Mouse (Mus musculus) neural tube, embryonic 13.5 days (tissue): ENCODE data around the gene Mest. TPM values are rescaled to one million over a fixed set of nuclear protein-coding genes. Genes with fewer than 3 reads are reported as not detected.
A peak's percentile ranks its signal among the peaks of the same experiment; 100 is the strongest.

Experiments used
- ATAC-seq: fragments of 200-750 bp; cut with Nextera tagmentation; 2 replicates; pipeline ENCODE4 v1.8.0; 2017; ENCODE audit warnings: low read depth, mild to moderate bottlenecking, moderate TSS enrichment, moderate library complexity
- H3K27ac ChIP-seq: fragments of 300-500 bp; sonication (generic); replicated peaks from 2 replicates; pipeline ENCODE4 v1.5.1; 2015; ENCODE audit warnings: moderate library complexity, mild to moderate bottlenecking, inconsistent platforms
- H3K27me3 ChIP-seq: fragments of 300-500 bp; sonication (generic); 2 replicates; pipeline ENCODE4 v1.6.1; 2015; ENCODE audit warnings: mild to moderate bottlenecking, inconsistent platforms
- H3K36me3 ChIP-seq: fragments of 300-500 bp; sonication (generic); 2 replicates; pipeline ENCODE4 v1.6.1; 2015; ENCODE audit warnings: mild to moderate bottlenecking, inconsistent platforms
- H3K4me1 ChIP-seq: fragments of 300-500 bp; sonication (generic); replicated peaks from 2 replicates; pipeline ENCODE4 v1.6.1; 2015; ENCODE audit warnings: inconsistent platforms
- H3K4me2 ChIP-seq: fragments of 300-500 bp; sonication (generic); 2 replicates; pipeline ENCODE4 v1.6.1; 2015; ENCODE audit warnings: inconsistent platforms, mild to moderate bottlenecking, moderate library complexity
- H3K4me3 ChIP-seq: fragments of 300-500 bp; sonication (generic); 2 replicates; pipeline ENCODE4 v1.5.1; 2015; ENCODE audit warnings: mild to moderate bottlenecking, inconsistent platforms
- H3K9ac ChIP-seq: fragments of 300-500 bp; sonication (generic); 2 replicates; pipeline ENCODE4 v1.6.1; 2015; ENCODE audit warnings: moderate library complexity, mild to moderate bottlenecking, inconsistent platforms
- H3K9me3 ChIP-seq: fragments of 300-500 bp; sonication (generic); 2 replicates; pipeline ENCODE4 v1.6.1; 2016; ENCODE audit warnings: inconsistent platforms
- WGBS: fragments of 180-500 bp; shearing (Covaris S2); methylation state at CpG from one replicate; pipeline ENCODE4 v1.1.7; 2015; 5-methylcytosine and 5-hydroxymethylcytosine counted together
- polyA plus RNA-seq: library from polyadenylated mRNA; unstranded; fragments of >200 nt; fragmentation: Nextera tagmentation; extraction: Ambion mirVana; gene quantifications from 2 replicates; pipeline ENCODE4 v1.2.1, GENCODE M21; 2015

Mest gene
- polyA plus RNA-seq, 1 experiment from 2014 or later, result 431 TPM

GRCm38 (mm10) chr6:30734988-30735727 lies 11.8 kb downstream of the Mest start:
- peak overlapping the region; percentile 20 for H3K4me3 ChIP-seq
- H3K27me3 ChIP-seq, result no peaks in the 10 kb centered on the region
- H3K4me1 ChIP-seq, result peaks cover 39% of the 10 kb centered on the region
- peaks cover 41% of the 10 kb centered on the region for H3K9me3 ChIP-seq
- peak overlapping the region; percentile 52 for H3K9ac ChIP-seq
- peak overlapping the region; percentile 89 for H3K27ac ChIP-seq
- peak overlapping the region; percentile 62 for H3K4me2 ChIP-seq
- no peaks in the 10 kb centered on the region for H3K36me3 ChIP-seq
- ATAC-seq, result no peak
- 51% methylated on average over 22 of the region's 22 CpGs for WGBS

DNA sequence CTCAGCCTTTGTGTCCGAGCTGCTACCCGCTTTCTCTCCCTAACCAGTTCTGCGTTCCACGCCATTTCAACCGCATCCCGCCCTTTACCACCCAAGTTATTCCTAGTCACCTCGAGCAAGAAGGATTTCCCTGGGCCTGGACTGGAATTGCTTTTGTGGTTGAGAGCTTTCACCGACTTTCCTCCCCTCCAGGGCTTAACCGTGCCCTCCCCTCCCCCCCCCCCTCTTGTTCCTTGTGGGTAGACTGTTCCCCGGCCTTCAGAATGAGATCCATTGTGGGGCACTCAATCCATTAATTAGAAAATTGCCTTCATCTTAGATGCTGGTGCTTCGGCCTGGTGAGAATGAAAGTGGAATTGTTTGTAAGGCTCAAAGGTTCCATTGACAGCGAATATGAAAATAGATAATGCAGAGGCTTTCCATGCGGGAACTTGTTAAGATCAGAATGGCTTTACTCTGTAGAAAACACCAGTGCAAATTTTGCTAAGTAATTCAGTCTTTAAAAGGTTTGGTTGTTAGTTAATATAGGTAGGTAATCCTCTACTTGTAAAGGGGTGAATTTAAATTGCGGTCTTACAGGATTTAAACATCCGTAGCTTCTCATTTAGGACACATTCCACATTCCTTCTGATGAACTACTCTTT lies 12.5 kb downstream of the Mest start:
- peak overlapping the region; percentile 62 for H3K4me2 ChIP-seq
- H3K27me3 ChIP-seq, result no peaks in the 10 kb centered on the region
- H3K9ac ChIP-seq, result peak overlapping the region; percentile 52
- no peak for ATAC-seq
- H3K36me3 ChIP-seq, result 0 out of 2 replicates have a peak, but pooled peaks cover 4% of the 10 kb centered on the region
- 42% methylated on average over 15 of the region's 15 CpGs for WGBS
- H3K27ac ChIP-seq, result peak overlapping the region; percentile 89
- peaks cover 42% of the 10 kb centered on the region for H3K9me3 ChIP-seq
- H3K4me3 ChIP-seq, result peak overlapping the region; percentile 20
- peaks cover 45% of the 10 kb centered on the region for H3K4me1 ChIP-seq

DNA sequence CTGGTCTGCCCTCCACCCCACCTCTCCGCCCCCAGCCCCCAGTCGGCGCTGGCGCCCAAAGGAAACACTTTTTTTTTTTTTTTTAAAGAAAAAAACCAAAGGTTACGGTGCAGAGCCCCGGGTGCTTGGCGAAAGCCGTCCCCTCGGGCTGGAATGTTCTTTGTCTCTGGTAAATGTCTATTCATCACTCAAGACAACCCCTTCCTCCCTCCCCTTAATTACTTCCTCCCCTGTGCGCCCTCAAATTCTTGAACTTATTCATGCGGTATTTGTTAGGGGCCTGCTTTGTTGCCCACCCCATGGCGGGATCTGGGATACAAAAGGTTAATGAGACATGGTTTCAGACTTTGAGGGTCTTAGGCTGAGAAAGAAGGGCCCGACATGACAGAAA lies 13.0 kb downstream of the Mest start:
- ATAC-seq, result 0 out of 2 replicates have a peak, but pooled peaks have one; percentile 16
- no peak overlapping the region for H3K9ac ChIP-seq
- peak overlapping the region; percentile 62 for H3K4me2 ChIP-seq
- 47% methylated on average over 13 of the region's 13 CpGs for WGBS
- H3K27me3 ChIP-seq, result no peaks in the 10 kb centered on the region
- H3K9me3 ChIP-seq, result peaks cover 42% of the 10 kb centered on the region
- H3K4me3 ChIP-seq, result 0 out of 2 replicates have a peak overlapping the region, but pooled peaks have one; percentile 62
- H3K36me3 ChIP-seq, result 0 out of 2 replicates have a peak, but pooled peaks cover 5% of the 10 kb centered on the region
- H3K4me1 ChIP-seq, result peaks cover 45% of the 10 kb centered on the region
- peak overlapping the region; percentile 89 for H3K27ac ChIP-seq

DNA sequence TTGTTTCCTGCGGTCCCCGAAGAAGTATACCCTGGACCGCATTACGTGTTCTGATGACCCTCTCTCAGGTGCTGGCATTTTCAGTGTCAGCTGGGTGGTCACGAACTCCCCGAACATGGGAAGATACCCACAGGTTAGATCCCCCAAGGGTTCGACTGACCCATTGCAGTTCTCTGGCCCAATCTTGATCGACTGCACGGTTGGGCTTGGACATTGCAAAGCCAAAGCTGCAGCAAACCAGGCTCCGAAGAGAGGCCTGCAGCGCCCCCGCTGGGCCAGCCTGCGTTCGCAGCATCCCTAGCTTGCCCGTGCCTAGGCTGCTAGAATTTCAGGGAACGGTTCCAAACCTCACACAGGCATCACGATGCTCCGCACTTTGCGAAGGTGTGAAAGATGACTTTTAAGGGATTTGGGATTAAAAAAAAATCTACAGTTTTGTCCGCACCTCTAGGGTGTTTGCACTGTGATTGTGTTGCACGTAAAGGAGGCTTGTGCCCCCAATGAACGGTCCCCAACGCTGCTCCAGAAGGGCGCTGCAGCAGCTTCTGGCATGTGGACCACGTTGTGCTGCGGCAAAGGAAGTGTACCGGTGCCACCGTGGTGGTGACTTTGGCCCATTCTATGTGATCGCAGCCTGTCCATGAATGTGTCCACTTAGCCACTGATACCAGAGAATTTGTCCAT lies 13.7 kb downstream of the Mest start:
- Histone ChIP-seq H3K27me3 (no peaks in the 10 kb centered on the region), H3K27ac (peak overlapping the region; percentile 89), H3K9me3 (peaks cover 42% of the 10 kb centered on the region), H3K4me2 (peak overlapping the region; percentile 62), H3K4me3 (peak overlapping the region; percentile 62), H3K36me3 (0 out of 2 replicates have a peak, but pooled peaks cover 5% of the 10 kb centered on the region), H3K9ac (peak overlapping the region; percentile 87), H3K4me1 (peaks cover 45% of the 10 kb centered on the region)
- peak; percentile 72 for ATAC-seq
- 53% methylated on average over 29 of the region's 29 CpGs for WGBS

- H3K9me3 ChIP-seq, result peaks cover 42% of the 10 kb centered on the region
Measured at GRCm38 (mm10) chr6:30737548-30738463, 14.5 kb downstream of the Mest start.

DNA sequence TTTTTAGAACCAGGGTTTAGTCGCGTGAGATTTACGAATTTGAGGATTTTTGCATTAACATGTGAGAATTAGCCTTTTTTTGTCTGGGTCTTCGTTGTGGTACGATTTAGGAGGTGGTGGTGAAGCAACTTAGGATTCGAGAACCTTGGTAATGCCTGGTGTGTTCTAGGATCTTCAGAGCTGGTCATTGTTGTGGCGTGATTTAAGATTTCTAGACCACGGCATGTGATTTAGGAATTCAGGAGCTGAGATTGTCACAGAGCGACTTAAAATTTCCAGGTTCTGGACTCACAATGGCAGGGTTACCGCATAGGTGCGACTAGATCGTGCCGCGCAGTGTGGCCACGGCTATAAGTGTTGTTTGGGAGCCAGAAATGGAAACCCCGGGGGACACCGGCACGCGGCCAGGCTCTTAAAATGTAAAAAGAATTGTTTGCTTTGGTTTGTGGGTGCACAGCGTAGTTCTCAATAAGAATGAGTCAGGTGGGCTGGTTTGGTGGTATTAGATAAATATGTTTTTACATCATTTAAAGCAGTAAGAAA lies 15.2 kb downstream of the Mest start:
- peak overlapping the region; percentile 62 for H3K4me2 ChIP-seq
- H3K27me3 ChIP-seq, result no peaks in the 10 kb centered on the region
- H3K4me1 ChIP-seq, result peaks cover 35% of the 10 kb centered on the region
- peak overlapping the region; percentile 62 for H3K4me3 ChIP-seq
- WGBS, result 46% methylated on average over 20 of the region's 20 CpGs
- no peak for ATAC-seq
- H3K36me3 ChIP-seq, result peaks cover 19% of the 10 kb centered on the region
- peak overlapping the region; percentile 87 for H3K9ac ChIP-seq
- H3K9me3 ChIP-seq, result peaks cover 42% of the 10 kb centered on the region
- peak overlapping the region; percentile 89 for H3K27ac ChIP-seq

More at GRCm38 (mm10) chr6:30737548-30738463, 14.5 kb downstream of the Mest start:
- H3K4me1 ChIP-seq, result peaks cover 42% of the 10 kb centered on the region
- peak overlapping the region; percentile 89 for H3K27ac ChIP-seq
- 47% methylated on average over 61 of the region's 66 CpGs for WGBS
- no peaks in the 10 kb centered on the region for H3K27me3 ChIP-seq
- peak overlapping the region; percentile 87 for H3K9ac ChIP-seq
- peaks cover 12% of the 10 kb centered on the region for H3K36me3 ChIP-seq
- ATAC-seq, result peak; percentile 77
- peak overlapping the region; percentile 62 for H3K4me2 ChIP-seq
- peak overlapping the region; percentile 62 for H3K4me3 ChIP-seq

- H3K4me2 ChIP-seq, result peak overlapping the region; percentile 62
- H3K27ac ChIP-seq, result peak overlapping the region; percentile 89; the same call in 1 of the 2 replicates
- 49% methylated on average over 10 of the region's 10 CpGs for WGBS
- peaks cover 42% of the 10 kb centered on the region for H3K9me3 ChIP-seq
- peaks cover 26% of the 10 kb centered on the region for H3K36me3 ChIP-seq
- peak overlapping the region; percentile 62 for H3K4me3 ChIP-seq
- peak overlapping the region; percentile 87 for H3K9ac ChIP-seq
- peaks cover 29% of the 10 kb centered on the region for H3K4me1 ChIP-seq
- ATAC-seq, result no peak
- no peaks in the 10 kb centered on the region for H3K27me3 ChIP-seq
Measured at GRCm38 (mm10) chr6:30739177-30739747, 15.9 kb downstream of the Mest start.

DNA sequence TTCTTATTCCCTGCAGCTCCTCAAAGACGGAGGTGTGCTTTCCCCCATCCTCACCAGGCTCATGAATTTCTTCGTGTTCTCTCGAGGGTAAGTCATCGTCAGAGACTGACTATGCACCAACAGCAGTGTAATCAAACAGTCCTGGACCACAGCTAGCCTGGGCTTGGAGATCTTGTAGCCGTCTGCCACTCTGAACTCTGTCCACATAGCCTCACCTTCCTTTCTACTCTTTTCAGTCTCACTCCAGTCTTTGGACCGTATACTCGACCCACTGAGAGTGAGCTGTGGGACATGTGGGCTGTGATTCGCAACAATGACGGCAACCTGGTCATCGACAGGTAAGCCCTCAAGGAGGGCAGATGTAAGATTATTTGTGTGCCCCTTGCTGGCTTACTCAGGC lies 21.5 kb downstream of the Mest start:
- Histone ChIP-seq H3K9me3 (peaks cover 3% of the 10 kb centered on the region; the same call in 1 of the 2 replicates), H3K4me2 (no peak overlapping the region), H3K4me1 (peaks cover 9% of the 10 kb centered on the region), H3K9ac (no peak overlapping the region), H3K27me3 (no peaks in the 10 kb centered on the region), H3K36me3 (peaks cover 76% of the 10 kb centered on the region), H3K27ac (no peak overlapping the region), H3K4me3 (no peak overlapping the region)
- WGBS, result 86% methylated on average over 10 of the region's 10 CpGs
- no peak for ATAC-seq

GRCm38 (mm10) chr6:30745591-30745990 lies 22.2 kb downstream of the Mest start:
- H3K27ac ChIP-seq, result no peak overlapping the region
- H3K9me3 ChIP-seq, result no peaks in the 10 kb centered on the region
- no peak overlapping the region for H3K4me2 ChIP-seq
- no peak for ATAC-seq
- H3K4me3 ChIP-seq, result no peak overlapping the region
- H3K36me3 ChIP-seq, result peaks cover 82% of the 10 kb centered on the region
- peaks cover 2% of the 10 kb centered on the region; the same call in 1 of the 2 replicates for H3K4me1 ChIP-seq
- no peak overlapping the region for H3K9ac ChIP-seq
- H3K27me3 ChIP-seq, result no peaks in the 10 kb centered on the region
- 80% methylated on average over 7 of the region's 7 CpGs for WGBS

DNA sequence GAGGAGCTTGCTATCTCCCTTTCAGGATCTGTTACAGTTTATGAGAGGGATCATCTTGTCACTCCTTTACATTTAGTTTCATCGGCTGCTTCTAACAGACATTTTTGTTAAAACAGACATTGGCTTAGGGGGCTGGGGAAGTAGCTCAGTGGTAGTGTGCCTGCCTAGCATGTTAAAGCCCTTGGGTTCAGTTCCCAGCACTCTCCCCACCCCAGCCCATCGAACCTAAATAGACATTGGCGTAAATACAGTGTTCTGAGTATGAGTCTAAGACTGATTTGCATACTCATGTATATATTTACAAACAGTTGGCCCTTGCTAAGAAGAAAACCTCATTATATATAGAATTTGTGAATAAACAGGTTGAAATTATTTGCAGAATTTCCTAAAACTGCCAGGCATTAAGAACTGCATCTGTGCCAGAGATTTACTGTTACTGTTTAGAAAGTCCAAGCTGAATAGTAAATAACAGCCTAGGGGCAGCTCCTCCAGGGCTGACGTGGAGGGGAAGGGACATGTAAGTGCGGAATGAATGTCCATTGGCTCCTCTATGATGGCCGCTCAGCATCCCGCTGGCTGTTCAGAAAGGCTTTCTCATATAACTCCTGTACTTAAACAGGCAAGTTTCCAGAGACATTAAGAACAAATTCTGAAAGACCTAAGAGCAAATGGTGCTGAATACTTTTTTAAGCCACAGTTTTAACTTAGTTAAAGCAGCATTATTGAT lies 24.4 kb downstream of the Mest start:
- no peak for ATAC-seq

More for the DNA sequence above, 24.4 kb downstream of the Mest start:
- Histone ChIP-seq H3K9me3 (no peaks in the 10 kb centered on the region), H3K4me2 (no peak overlapping the region), H3K36me3 (peaks cover 89% of the 10 kb centered on the region), H3K27me3 (no peaks in the 10 kb centered on the region), H3K9ac (no peak overlapping the region), H3K4me1 (no peaks in the 10 kb centered on the region), H3K4me3 (no peak overlapping the region), H3K27ac (no peak overlapping the region)
- 81% methylated on average over 7 of the region's 7 CpGs for WGBS
